Mouse (Mus musculus) spleen, adult 2 months (tissue): ENCODE results near the gene Bmp8b. TPM values are rescaled to one million over a fixed set of nuclear protein-coding genes. Genes with fewer than 3 reads are reported as not detected.

Source experiments
- DNase-seq, 2 experiments: peaks; one replicate each; pipeline versions ENCODE4 v3.0.0 to v3.0.0-alpha.2; 2012 to 2021; ENCODE audit warnings: low spot score in 2 of 2, low read depth in 1 of 2
- H3K27ac ChIP-seq: fragments of 200-500 bp; 2 replicates; pipeline ENCODE4 v1.5.1; 2012; ENCODE audit warnings: low read length, inconsistent platforms; ENCODE audit not compliant: insufficient read depth
- H3K27me3 ChIP-seq: fragments of 200-500 bp; 2 replicates; pipeline ENCODE4 v1.6.1; 2012; ENCODE audit warnings: mild to moderate bottlenecking, moderate library complexity, low read length, inconsistent platforms; ENCODE audit not compliant: control insufficient read depth, insufficient read depth
- H3K36me3 ChIP-seq: fragments of 200-500 bp; 2 replicates; pipeline ENCODE4 v1.6.1; 2012; ENCODE audit warnings: mild to moderate bottlenecking, low read length, inconsistent platforms; ENCODE audit not compliant: control insufficient read depth, insufficient read depth
- H3K4me1 ChIP-seq: fragments of 200-500 bp; 2 replicates; pipeline ENCODE4 v1.6.1; 2011; ENCODE audit warnings: inconsistent platforms; ENCODE audit not compliant: control insufficient read depth, insufficient read depth, insufficient read length
- H3K4me3 ChIP-seq: fragments of 200-500 bp; 2 replicates; pipeline ENCODE4 v1.5.1; 2011; ENCODE audit warnings: mild to moderate bottlenecking, inconsistent platforms; ENCODE audit not compliant: insufficient read depth, insufficient read length; ENCODE audit errors: extremely low read depth
- CTCF ChIP-seq: fragments of 200-500 bp; IDR thresholded peaks from 2 replicates; pipeline ENCODE4 v1.5.1; 2011; ENCODE audit warnings: mild to moderate bottlenecking, inconsistent platforms; ENCODE audit not compliant: insufficient read depth, insufficient read length, insufficient replicate concordance; ENCODE audit errors: extremely low read depth
- POLR2A ChIP-seq: fragments of 200-500 bp; IDR thresholded peaks from 2 replicates; pipeline ENCODE4 v1.6.1; 2011; ENCODE audit warnings: low read depth, low read length, inconsistent platforms
- WGBS: fragments of 180-500 bp; shearing (Covaris S2); methylation state at CpG from one replicate; pipeline ENCODE4 v1.1.7; 2018; 5-methylcytosine and 5-hydroxymethylcytosine counted together
- polyA plus RNA-seq: library from polyadenylated mRNA; depleted of rRNA; stranded (reverse); fragments of >200 nt; gene quantifications from 2 replicates; pipeline ENCODE4 v1.2.3, GENCODE M21; 2012

Bmp8b gene
- polyA plus RNA-seq, 1 experiment: 0.11 TPM

- 65% methylated on average over 4 of the region's 4 CpGs for WGBS
- H3K4me3 ChIP-seq: no peak overlapping the region
- no peaks in the 10 kb centered on the region for H3K27me3 ChIP-seq
- DNase-seq: no peak
- no peaks in the 10 kb centered on the region for H3K36me3 ChIP-seq
- H3K4me1 ChIP-seq: no peaks in the 10 kb centered on the region
- TF ChIP-seq CTCF (no peak), POLR2A (no peak)
- no peak overlapping the region for H3K27ac ChIP-seq
Observed at GRCm38 (mm10) chr4:123078231-123078630, 26.7 kb upstream of the Bmp8b start.

- Histone ChIP-seq H3K27ac (no peak overlapping the region), H3K4me3 (no peak overlapping the region), H3K36me3 (no peaks in the 10 kb centered on the region), H3K4me1 (no peaks in the 10 kb centered on the region), H3K27me3 (no peaks in the 10 kb centered on the region)
- WGBS: 63% methylated on average over 13 of the region's 13 CpGs
- TF ChIP-seq POLR2A (no peak), CTCF (no peak)
- no peak for DNase-seq
Observed at GRCm38 (mm10) chr4:123080791-123081190, 24.2 kb upstream of the Bmp8b start.

DNA sequence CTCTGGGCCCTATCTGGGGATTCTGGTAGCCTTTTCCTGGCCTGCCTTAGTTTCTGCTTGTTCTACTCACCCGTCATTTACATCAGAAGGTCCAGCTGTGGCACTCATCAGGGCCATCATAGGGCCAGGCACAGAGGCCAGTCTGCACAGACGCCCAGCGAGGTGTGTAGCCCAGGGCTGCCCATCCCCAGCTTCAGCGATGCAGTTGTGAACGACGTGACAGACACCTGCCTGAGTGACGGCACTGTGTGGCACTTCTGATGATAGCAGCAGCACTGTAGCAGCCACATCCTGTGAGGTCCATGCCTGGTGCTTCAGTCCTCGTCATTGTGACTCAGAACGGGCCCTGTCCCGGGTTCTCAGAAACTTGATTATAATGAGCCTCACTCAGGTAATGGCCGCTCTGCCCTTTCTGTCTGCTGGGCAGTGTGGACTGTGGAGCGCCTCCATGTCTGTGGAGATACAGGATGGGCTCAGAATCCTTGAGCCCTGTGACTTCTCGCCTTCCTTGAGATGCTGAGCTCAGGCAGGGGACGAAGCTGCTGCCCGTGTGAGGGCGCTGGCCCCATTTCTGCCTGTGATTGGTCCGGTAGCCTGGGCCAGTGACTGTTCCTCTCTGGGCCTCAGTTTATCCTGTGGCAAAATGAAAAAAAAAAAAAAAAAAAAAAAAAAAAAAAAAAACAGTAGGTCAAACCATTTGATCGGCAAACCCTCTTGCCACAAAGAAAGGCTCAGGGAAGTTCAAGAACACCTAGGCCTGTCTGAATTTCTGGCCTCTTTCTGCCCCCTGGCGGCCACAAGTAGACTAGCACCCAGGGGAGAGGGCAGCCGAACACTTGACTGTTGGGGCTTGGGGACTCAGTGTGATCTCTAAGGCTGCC is 22.4 kb upstream of the Bmp8b start:
- Histone ChIP-seq H3K4me3 (no peak overlapping the region), H3K27me3 (no peaks in the 10 kb centered on the region), H3K36me3 (no peaks in the 10 kb centered on the region), H3K4me1 (no peaks in the 10 kb centered on the region), H3K27ac (no peak overlapping the region)
- TF ChIP-seq CTCF (peak; percentile 94; the same call in 1 of the 2 replicates), POLR2A (no peak)
- peak; percentile 49 to 61 for DNase-seq
- 80% methylated on average over 20 of the region's 20 CpGs for WGBS

DNA sequence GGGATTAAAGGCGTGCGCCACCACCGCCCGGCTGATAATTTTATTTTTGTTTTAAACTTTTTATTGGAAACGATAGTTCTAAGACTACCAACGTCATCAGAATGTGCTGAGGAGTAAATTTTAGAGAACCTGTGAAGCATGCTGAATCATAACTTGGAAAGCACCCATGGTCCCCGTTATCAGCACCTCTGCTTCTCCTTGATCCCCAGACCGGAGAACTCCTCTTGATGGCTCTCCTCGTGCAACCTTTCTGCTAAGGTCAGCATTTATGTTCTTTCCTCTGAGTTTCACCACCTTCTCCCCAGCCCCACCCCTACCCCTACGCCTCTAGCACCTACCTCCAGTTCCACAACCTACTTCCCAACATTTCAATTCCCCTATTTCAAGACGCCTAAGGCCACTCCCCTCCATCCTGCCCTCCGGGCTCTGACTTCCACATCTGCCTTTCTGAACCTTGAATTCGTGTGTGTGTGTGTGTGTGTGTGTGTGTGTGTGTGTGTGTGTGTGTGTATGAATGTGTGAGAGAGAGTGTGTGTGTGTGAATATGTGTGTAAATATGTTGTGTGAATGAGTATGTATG is 21.6 kb upstream of the Bmp8b start:
- no peak for TF ChIP-seq CTCF
- no peak for TF ChIP-seq POLR2A
- Histone ChIP-seq H3K27ac (no peak overlapping the region), H3K36me3 (no peaks in the 10 kb centered on the region), H3K4me1 (no peaks in the 10 kb centered on the region), H3K27me3 (no peaks in the 10 kb centered on the region), H3K4me3 (no peak overlapping the region)
- WGBS: 56% methylated on average over 13 of the region's 13 CpGs
- no peak for DNase-seq

GRCm38 (mm10) chr4:123085290-123085689 is 19.7 kb upstream of the Bmp8b start:
- no peak for TF ChIP-seq POLR2A
- no peak for TF ChIP-seq CTCF

DNA sequence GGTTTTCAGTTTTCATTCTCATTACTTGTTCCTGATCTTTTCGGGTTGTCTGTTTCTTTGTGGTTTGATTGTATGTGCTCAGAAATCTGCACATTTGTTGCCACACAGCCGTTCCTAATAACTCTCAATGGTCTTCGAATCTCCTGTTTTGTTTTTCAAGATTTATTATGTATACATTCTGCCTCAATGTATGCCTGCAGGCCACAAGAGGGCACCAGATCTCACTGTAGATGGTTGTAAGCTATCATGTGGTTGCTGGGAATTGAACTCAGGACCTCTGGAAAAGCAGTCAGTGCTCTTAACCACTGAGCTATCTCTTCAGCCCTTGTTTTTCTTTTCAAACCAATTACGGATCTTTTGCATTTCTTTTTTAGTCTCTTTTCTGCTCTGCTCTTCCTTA is 18.6 kb upstream of the Bmp8b start:
- DNase-seq: no peak
- Histone ChIP-seq H3K4me1 (no peaks in the 10 kb centered on the region), H3K36me3 (no peaks in the 10 kb centered on the region), H3K4me3 (no peak overlapping the region), H3K27ac (no peak overlapping the region), H3K27me3 (no peaks in the 10 kb centered on the region)
- 86% methylated on average over 4 of the region's 4 CpGs for WGBS
- no peak for TF ChIP-seq CTCF
- TF ChIP-seq POLR2A: no peak

More at GRCm38 (mm10) chr4:123085290-123085689, 19.7 kb upstream of the Bmp8b start:
- DNase-seq: peak in 1 of 2 experiments; percentile 17
- Histone ChIP-seq H3K27ac (no peak overlapping the region), H3K27me3 (no peaks in the 10 kb centered on the region), H3K4me1 (no peaks in the 10 kb centered on the region), H3K36me3 (no peaks in the 10 kb centered on the region), H3K4me3 (no peak overlapping the region)
- 92% methylated on average over 2 of the region's 2 CpGs for WGBS
